Mouse (Mus musculus): Measurements from ENCODE around the gene Hyou1. TPM values are rescaled to one million over a fixed set of nuclear protein-coding genes. Genes with fewer than 3 reads are reported as not detected.

Hyou1 gene
- polyA plus RNA-seq, 1 experiment from 2014 or later = 22.1 TPM

GRCm38 (mm10) chr9:44432577-44433185 is 53.4 kb downstream of the Hyou1 start:
- Histone ChIP-seq H3K27ac (ENCODE audit: low read length) (no peak overlapping the region), H3K4me1 (ENCODE audit: control insufficient read depth, insufficient read depth, low read length) (no peaks in the 10 kb centered on the region), H3K36me3 (ENCODE audit: control insufficient read depth, insufficient read depth, low read length) (no peaks in the 10 kb centered on the region), H3K4me2 (replicated peaks; ENCODE audit: low read depth, low read length) (no peak overlapping the region), H3K9me3 (ENCODE audit: control insufficient read depth, low read depth, low read length) (no peaks in the 10 kb centered on the region), H3K27me3 (ENCODE audit: control insufficient read depth, insufficient read depth, low read length) (no peaks in the 10 kb centered on the region), H3K4me3 (ENCODE audit: low read depth, low read length) (no peak overlapping the region), H3K9ac (replicated peaks; ENCODE audit: low read depth, low read length) (no peak overlapping the region)
- no peak for ATAC-seq (ENCODE audit: insufficient number of reproducible peaks, insufficient read depth, low FRiP score, low read depth)
- WGBS = 43% methylated on average over 5 of the region's 5 CpGs

GRCm38 (mm10) chr9:44435747-44436146 is 56.5 kb downstream of the Hyou1 start:
- no peak overlapping the region for H3K9ac ChIP-seq (replicated peaks; ENCODE audit: low read depth, low read length)
- WGBS = 77% methylated on average over 6 of the region's 6 CpGs
- ATAC-seq (ENCODE audit: insufficient number of reproducible peaks, insufficient read depth, low FRiP score, low read depth) = no peak
- H3K36me3 ChIP-seq (ENCODE audit: control insufficient read depth, insufficient read depth, low read length) = no peaks in the 10 kb centered on the region
- no peak overlapping the region for H3K4me3 ChIP-seq (ENCODE audit: low read depth, low read length)
- H3K4me2 ChIP-seq (replicated peaks; ENCODE audit: low read depth, low read length) = no peak overlapping the region
- H3K4me1 ChIP-seq (ENCODE audit: control insufficient read depth, insufficient read depth, low read length) = no peaks in the 10 kb centered on the region
- H3K9me3 ChIP-seq (ENCODE audit: control insufficient read depth, low read depth, low read length) = no peaks in the 10 kb centered on the region
- H3K27me3 ChIP-seq (ENCODE audit: control insufficient read depth, insufficient read depth, low read length) = no peaks in the 10 kb centered on the region
- H3K27ac ChIP-seq (ENCODE audit: low read length) = no peak overlapping the region

- Histone ChIP-seq H3K36me3 (ENCODE audit: control insufficient read depth, insufficient read depth, low read length) (no peaks in the 10 kb centered on the region), H3K4me3 (ENCODE audit: low read depth, low read length) (no peak within 1 kb of the TSS), H3K4me1 (ENCODE audit: control insufficient read depth, insufficient read depth, low read length) (no peaks in the 10 kb centered on the region), H3K27ac (ENCODE audit: low read length) (no peak within 1 kb of the TSS), H3K9me3 (ENCODE audit: control insufficient read depth, low read depth, low read length) (no peaks in the 10 kb centered on the region), H3K4me2 (replicated peaks; ENCODE audit: low read depth, low read length) (no peak within 1 kb of the TSS), H3K9ac (replicated peaks; ENCODE audit: low read depth, low read length) (no peak within 1 kb of the TSS), H3K27me3 (ENCODE audit: control insufficient read depth, insufficient read depth, low read length) (no peaks in the 10 kb centered on the region)
- 69% methylated on average over 19 of the region's 19 CpGs for WGBS
- ATAC-seq (ENCODE audit: insufficient number of reproducible peaks, insufficient read depth, low FRiP score, low read depth) = no peak
These were observed 61.7 kb downstream of the Hyou1 start, which contains the start of gene Foxr1 for GRCm38 (mm10) chr9:44440961-44441360. Gene Foxr1 (minus strand): TSS chr9:44441136.

Small RNA genes within 50 kb of the gene (microRNA-seq; reads per million reads assigned to microRNA genes)
- gene Gm44335 (not detected), gene Mir7085 (not detected)

Other genes starting within 250 kb of the Hyou1 start
- gene Mcam, start 245.0 kb upstream of the Hyou1 start, polyA plus RNA-seq (2014; fragmentation: Nextera tagmentation; extraction: Ambion mirVana) = 53.0 and 54.3 TPM in 2 replicates
- 18.5 and 19.9 TPM in 2 replicates for gene Cbl, start 145.4 kb upstream of the Hyou1 start, polyA plus RNA-seq (2014; fragmentation: Nextera tagmentation; extraction: Ambion mirVana)
- gene Ccdc153, start 138.8 kb upstream of the Hyou1 start, polyA plus RNA-seq (2014; fragmentation: Nextera tagmentation; extraction: Ambion mirVana) = not detected in 2 replicates
- 0.12 and 0.27 TPM in 2 replicates for gene Pdzd3, start 128.0 kb upstream of the Hyou1 start, polyA plus RNA-seq (2014; fragmentation: Nextera tagmentation; extraction: Ambion mirVana)
- gene Nlrx1, start 110.9 kb upstream of the Hyou1 start, polyA plus RNA-seq (2014; fragmentation: Nextera tagmentation; extraction: Ambion mirVana) = 7.2 and 8.4 TPM in 2 replicates
- 5.1 and 5.9 TPM in 2 replicates for gene Abcg4, start 90.9 kb upstream of the Hyou1 start, polyA plus RNA-seq (2014; fragmentation: Nextera tagmentation; extraction: Ambion mirVana)
- gene Hinfp, start 73.8 kb upstream of the Hyou1 start, polyA plus RNA-seq (2014; fragmentation: Nextera tagmentation; extraction: Ambion mirVana) = 21.3 and 23.4 TPM in 2 replicates
- gene C2cd2l, start 59.2 kb upstream of the Hyou1 start, polyA plus RNA-seq (2014; fragmentation: Nextera tagmentation; extraction: Ambion mirVana) = 5.7 and 9.6 TPM in 2 replicates
- 44.5 and 46.7 TPM in 2 replicates for gene Dpagt1, start 53.5 kb upstream of the Hyou1 start, polyA plus RNA-seq (2014; fragmentation: Nextera tagmentation; extraction: Ambion mirVana)
- 289 and 335 TPM in 2 replicates for gene H2afx, start 44.8 kb upstream of the Hyou1 start, polyA plus RNA-seq (2014; fragmentation: Nextera tagmentation; extraction: Ambion mirVana)
- 112 and 130 TPM in 2 replicates for gene Hmbs, start 35.3 kb upstream of the Hyou1 start, polyA plus RNA-seq (2014; fragmentation: Nextera tagmentation; extraction: Ambion mirVana)
- gene Vps11, start 17.8 kb upstream of the Hyou1 start, polyA plus RNA-seq (2014; fragmentation: Nextera tagmentation; extraction: Ambion mirVana) = 24.5 and 25.4 TPM in 2 replicates
- gene Slc37a4, start 17.4 kb downstream of the Hyou1 start, polyA plus RNA-seq (2014; fragmentation: Nextera tagmentation; extraction: Ambion mirVana) = 22.3 and 23.7 TPM in 2 replicates
- 2,532 and 2,694 TPM in 2 replicates for gene Rps25, start 27.6 kb downstream of the Hyou1 start, polyA plus RNA-seq (2014; fragmentation: Nextera tagmentation; extraction: Ambion mirVana)
- gene Trappc4, start 28.1 kb downstream of the Hyou1 start, polyA plus RNA-seq (2014; fragmentation: Nextera tagmentation; extraction: Ambion mirVana) = 118 and 123 TPM in 2 replicates
- gene Ccdc84, start 39.1 kb downstream of the Hyou1 start, polyA plus RNA-seq (2014; fragmentation: Nextera tagmentation; extraction: Ambion mirVana) = 27.0 and 30.7 TPM in 2 replicates
- gene Foxr1, start 61.6 kb downstream of the Hyou1 start, polyA plus RNA-seq (2014; fragmentation: Nextera tagmentation; extraction: Ambion mirVana) = not detected in 2 replicates
- 25.9 and 26.4 TPM in 2 replicates for gene Upk2, start 75.5 kb downstream of the Hyou1 start, polyA plus RNA-seq (2014; fragmentation: Nextera tagmentation; extraction: Ambion mirVana)
- 15.4 and 16.3 TPM in 2 replicates for gene Bcl9l, start 103.3 kb downstream of the Hyou1 start, polyA plus RNA-seq (2014; fragmentation: Nextera tagmentation; extraction: Ambion mirVana)
- gene Cxcr5, start 182.4 kb downstream of the Hyou1 start, polyA plus RNA-seq (2014; fragmentation: Nextera tagmentation; extraction: Ambion mirVana) = 0.13 and 0.27 TPM in 2 replicates
- gene Ddx6, start 225.4 kb downstream of the Hyou1 start, polyA plus RNA-seq (2014; fragmentation: Nextera tagmentation; extraction: Ambion mirVana) = 31.1 and 39.0 TPM in 2 replicates

Measured in stomach, embryonic 14.5 days (tissue).